Mouse (Mus musculus) MEL (cell line): ENCODE measurements at regions not wholly inside any gene's neighbourhood (a gene's known extent, or its start where the extent isn't known, plus 50 kb on each side); places are given as distances from the start of the nearest gene placed in this dataset.

Source experiments
- DNase-seq: peaks from one replicate; pipeline ENCODE4 v3.0.0; 2011; ENCODE audit warnings: low read depth, low spot score
- H3K27ac ChIP-seq: 2 replicates; pipeline ENCODE4 v1.5.1; 2012; ENCODE audit warnings: low read depth, mild to moderate bottlenecking, control low read depth, low read length, moderate library complexity; ENCODE audit not compliant: control insufficient read depth
- H3K27me3 ChIP-seq, 2 experiments: fragments of 150-350 bp in 1 of 2; sonication (generic) in 1 of 2; 2 replicates each; pipeline ENCODE4 v1.6.1; 2012; ENCODE audit warnings: low read length in 2 of 2, mild to moderate bottlenecking in 2 of 2, improper control_type of control experiment in 1 of 2, moderate library complexity in 1 of 2; ENCODE audit not compliant: insufficient read depth in 2 of 2, control insufficient read depth in 1 of 2
- H3K36me3 ChIP-seq, 2 experiments: 2 replicates each; pipeline ENCODE4 v1.6.1; 2012 to 2014; ENCODE audit warnings: low read length in 2 of 2, improper control_type of control experiment in 1 of 2, inconsistent platforms in 1 of 2, mild to moderate bottlenecking in 1 of 2; ENCODE audit not compliant: insufficient read depth in 2 of 2, control insufficient read depth in 1 of 2
- H3K4me1 ChIP-seq, 2 experiments: fragments of 150-350 bp in 1 of 2; sonication (generic) in 1 of 2; 2 replicates each; pipeline ENCODE4 v1.6.1; 2012; ENCODE audit warnings: low read length in 2 of 2, improper control_type of control experiment in 1 of 2, mild to moderate bottlenecking in 1 of 2; ENCODE audit not compliant: insufficient read depth in 2 of 2, control insufficient read depth in 1 of 2
- H3K4me3 ChIP-seq, 2 experiments: fragments of 150-350 bp in 1 of 2; sonication (generic) in 1 of 2; 2 replicates each; pipeline ENCODE4 v1.5.1; 2012; ENCODE audit warnings: low read depth in 2 of 2, low read length in 2 of 2, mild to moderate bottlenecking in 2 of 2, moderate library complexity in 2 of 2, control low read depth in 1 of 2, improper control_type of control experiment in 1 of 2; ENCODE audit not compliant: control insufficient read depth in 1 of 2, insufficient read depth in 1 of 2
- H3K79me2 ChIP-seq: 2 replicates; pipeline ENCODE4 v1.6.1; 2012; ENCODE audit warnings: mild to moderate bottlenecking, low read length, moderate library complexity; ENCODE audit not compliant: control insufficient read depth, poor library complexity, insufficient read depth
- H3K9ac ChIP-seq: 2 replicates; pipeline ENCODE4 v1.6.1; 2012; ENCODE audit warnings: low read depth, mild to moderate bottlenecking, control low read depth, low read length, moderate library complexity; ENCODE audit not compliant: control insufficient read depth, poor library complexity, severe bottlenecking
- H3K9me3 ChIP-seq: fragments of 150-350 bp; sonication (generic); replicated peaks from 2 replicates; pipeline ENCODE4 v1.6.1; 2012; ENCODE audit warnings: mild to moderate bottlenecking, low read length, improper control_type of control experiment, moderate library complexity; ENCODE audit not compliant: insufficient read depth
- CHD2 ChIP-seq: IDR thresholded peaks from 2 replicates; pipeline ENCODE4 v1.6.1; 2011; ENCODE audit warnings: low read length, improper control_type of control experiment
- CTCF ChIP-seq, 3 experiments: IDR thresholded peaks in 2 of 3; conservative IDR thresholded peaks in 1 of 3; 2 replicates each; pipeline ENCODE4 v1.5.1; 2011 to 2012; ENCODE audit warnings: low read length in 3 of 3, low read depth in 2 of 3, mild to moderate bottlenecking in 2 of 3, improper control_type of control experiment in 1 of 3, inconsistent platforms in 1 of 3, mixed read lengths in 1 of 3, moderate library complexity in 1 of 3; ENCODE audit not compliant: control insufficient read depth in 1 of 3, insufficient read depth in 1 of 3, poor library complexity in 1 of 3, severe bottlenecking in 1 of 3
- ELF1 ChIP-seq: IDR thresholded peaks from 2 replicates; pipeline ENCODE4 v1.6.1; 2014; ENCODE audit warnings: low read depth, mild to moderate bottlenecking, inconsistent platforms, low read length, improper control_type of control experiment, moderate library complexity
- EP300 ChIP-seq, 2 experiments: IDR thresholded peaks; 2 replicates each; pipeline ENCODE4 v1.6.1; 2011; ENCODE audit warnings: improper control_type of control experiment in 2 of 2, low read length in 2 of 2, low read depth in 1 of 2, mild to moderate bottlenecking in 1 of 2
- ETS1 ChIP-seq: IDR thresholded peaks from 2 replicates; pipeline ENCODE4 v1.6.1; 2012; ENCODE audit warnings: low read depth, mild to moderate bottlenecking, inconsistent platforms, low read length, improper control_type of control experiment, moderate library complexity
- GABPA ChIP-seq: IDR thresholded peaks from 2 replicates; pipeline ENCODE4 v1.6.1; 2012; ENCODE audit warnings: low read depth, mild to moderate bottlenecking, inconsistent platforms, low read length, improper control_type of control experiment, moderate library complexity
- GATA1 ChIP-seq: IDR thresholded peaks from 2 replicates; pipeline ENCODE4 v1.6.1; 2011; ENCODE audit warnings: low read depth, low read length, improper control_type of control experiment
- HCFC1 ChIP-seq: IDR thresholded peaks from 2 replicates; pipeline ENCODE4 v1.6.1; 2012; ENCODE audit warnings: low read depth, mild to moderate bottlenecking, inconsistent platforms, low read length, improper control_type of control experiment, moderate library complexity
- KAT2A ChIP-seq: conservative IDR thresholded peaks from 2 replicates; pipeline ENCODE4 v1.6.1; 2012; ENCODE audit warnings: low read depth, low read length, improper control_type of control experiment, inconsistent platforms
- MAX ChIP-seq: IDR thresholded peaks from 2 replicates; pipeline ENCODE4 v1.6.1; 2011; ENCODE audit warnings: low read length, improper control_type of control experiment
- MAZ ChIP-seq: IDR thresholded peaks from 2 replicates; pipeline ENCODE4 v1.6.1; 2012; ENCODE audit warnings: low read depth, mild to moderate bottlenecking, inconsistent platforms, low read length, improper control_type of control experiment
- MEF2A ChIP-seq: IDR thresholded peaks from 2 replicates; pipeline ENCODE4 v1.6.1; 2014; ENCODE audit warnings: low read depth, mild to moderate bottlenecking, inconsistent platforms, low read length, improper control_type of control experiment; ENCODE audit not compliant: poor library complexity, insufficient replicate concordance, severe bottlenecking; ENCODE audit errors: extremely low read depth
- MXI1 ChIP-seq: IDR thresholded peaks from 2 replicates; pipeline ENCODE4 v1.6.1; 2011; ENCODE audit warnings: mild to moderate bottlenecking, low read depth, low read length, improper control_type of control experiment
- MYB ChIP-seq: IDR thresholded peaks from 2 replicates; pipeline ENCODE4 v1.6.1; 2011; ENCODE audit warnings: mild to moderate bottlenecking, low read depth, low read length, improper control_type of control experiment
- MYC ChIP-seq: IDR thresholded peaks from 2 replicates; pipeline ENCODE4 v1.6.1; 2011; ENCODE audit warnings: low read depth, mild to moderate bottlenecking, low read length, improper control_type of control experiment, moderate library complexity
- NELFE ChIP-seq: IDR thresholded peaks from 2 replicates; pipeline ENCODE4 v1.6.1; 2011; ENCODE audit warnings: low read depth, low read length, improper control_type of control experiment
- POLR2AphosphoS2 ChIP-seq: IDR thresholded peaks from 2 replicates; pipeline ENCODE4 v1.6.1; 2011; ENCODE audit warnings: low read length, improper control_type of control experiment
- POLR2AphosphoS5 ChIP-seq: IDR thresholded peaks from 2 replicates; pipeline ENCODE4 v1.6.1; 2012; ENCODE audit warnings: low read depth, borderline replicate concordance, mild to moderate bottlenecking, inconsistent platforms, low read length, moderate library complexity, mixed read lengths
- RCOR1 ChIP-seq: IDR thresholded peaks from 2 replicates; pipeline ENCODE4 v1.6.1; 2012; ENCODE audit warnings: low read depth, mild to moderate bottlenecking, inconsistent platforms, low read length, improper control_type of control experiment
- SIN3A ChIP-seq: IDR thresholded peaks from 2 replicates; pipeline ENCODE4 v1.6.1; 2012; ENCODE audit warnings: low read length, improper control_type of control experiment, inconsistent platforms
- SMC3 ChIP-seq: IDR thresholded peaks from 2 replicates; pipeline ENCODE4 v1.6.1; 2011; ENCODE audit warnings: low read depth, low read length, improper control_type of control experiment
- TCF12 ChIP-seq: IDR thresholded peaks from 2 replicates; pipeline ENCODE4 v1.6.1; 2014; ENCODE audit warnings: low read depth, mild to moderate bottlenecking, inconsistent platforms, low read length, improper control_type of control experiment, moderate library complexity
- UBTF ChIP-seq: IDR thresholded peaks from 2 replicates; pipeline ENCODE4 v1.6.1; 2012; ENCODE audit warnings: low read depth, mild to moderate bottlenecking, inconsistent platforms, low read length, improper control_type of control experiment, moderate library complexity, borderline replicate concordance; ENCODE audit not compliant: insufficient read depth
- USF1 ChIP-seq: IDR thresholded peaks from 2 replicates; pipeline ENCODE4 v1.6.1; 2014; ENCODE audit warnings: low read depth, mild to moderate bottlenecking, inconsistent platforms, low read length, improper control_type of control experiment, moderate library complexity
- USF2 ChIP-seq, 2 experiments: IDR thresholded peaks; 2 replicates each; pipeline ENCODE4 v1.6.1; 2011 to 2012; ENCODE audit warnings: improper control_type of control experiment in 2 of 2, low read length in 2 of 2, borderline replicate concordance in 1 of 2, inconsistent platforms in 1 of 2, low read depth in 1 of 2, mild to moderate bottlenecking in 1 of 2; ENCODE audit not compliant: insufficient read depth in 1 of 2
- ZC3H11A ChIP-seq: IDR thresholded peaks from 2 replicates; pipeline ENCODE4 v1.6.1; 2012; ENCODE audit warnings: low read depth, mild to moderate bottlenecking, inconsistent platforms, low read length, improper control_type of control experiment
- ZKSCAN1 ChIP-seq: IDR thresholded peaks from 2 replicates; pipeline ENCODE4 v1.6.1; 2012; ENCODE audit warnings: low read depth, mild to moderate bottlenecking, inconsistent platforms, low read length, improper control_type of control experiment, moderate library complexity
- ZMIZ1 ChIP-seq: IDR thresholded peaks from 2 replicates; pipeline ENCODE4 v1.6.1; 2012; ENCODE audit warnings: low read depth, mild to moderate bottlenecking, inconsistent platforms, low read length, improper control_type of control experiment, moderate library complexity

- H3K4me1 ChIP-seq: peaks cover 5 to 10% of the 10 kb centered on the region in 2 experiments; a peak in 3 of 4 replicates
- no peak overlapping the region for H3K27ac ChIP-seq
- DNase-seq: no peak
- H3K27me3 ChIP-seq: no peaks in the 10 kb centered on the region
- no peak overlapping the region for H3K4me3 ChIP-seq
- no peaks in the 10 kb centered on the region for H3K9me3 ChIP-seq
- H3K36me3 ChIP-seq: peaks cover 0 to 6% of the 10 kb centered on the region in 2 experiments; a peak in 2 of 4 replicates
- TF ChIP-seq SIN3A: no peak
- TF ChIP-seq MYB: no peak
- TF ChIP-seq POLR2AphosphoS2: no peak
- TF ChIP-seq GABPA: no peak
- TF ChIP-seq ZMIZ1: no peak
- TF ChIP-seq CTCF (IDR thresholded peaks at IDR 0.05 in 2 of 3, conservative IDR thresholded peaks at IDR 0.05 in 1 of 3; ENCODE audit: control insufficient read depth in 1 of 3, insufficient read depth in 1 of 3, low read depth in 2 of 3, low read length in 3 of 3, poor library complexity in 1 of 3, severe bottlenecking in 1 of 3): no peak
- TF ChIP-seq ZKSCAN1: no peak
- TF ChIP-seq CHD2: no peak
- TF ChIP-seq MAZ: no peak
- TF ChIP-seq RCOR1: no peak
- no peak for TF ChIP-seq USF1
- no peak for TF ChIP-seq ELF1
- no peak for TF ChIP-seq GATA1
- TF ChIP-seq USF2 (IDR thresholded peaks at IDR 0.05; ENCODE audit: borderline replicate concordance in 1 of 2, insufficient read depth in 1 of 2, low read depth in 1 of 2, low read length in 2 of 2): no peak
- no peak for TF ChIP-seq KAT2A
- no peak for TF ChIP-seq NELFE
- no peak for TF ChIP-seq UBTF
- no peak for TF ChIP-seq MAX
- no peaks in the 10 kb centered on the region for H3K79me2 ChIP-seq
- no peak overlapping the region for H3K9ac ChIP-seq
Observed at GRCm38 (mm10) chr16:50065336-50066082, 265.2 kb downstream of the Cd47 start.

DNA sequence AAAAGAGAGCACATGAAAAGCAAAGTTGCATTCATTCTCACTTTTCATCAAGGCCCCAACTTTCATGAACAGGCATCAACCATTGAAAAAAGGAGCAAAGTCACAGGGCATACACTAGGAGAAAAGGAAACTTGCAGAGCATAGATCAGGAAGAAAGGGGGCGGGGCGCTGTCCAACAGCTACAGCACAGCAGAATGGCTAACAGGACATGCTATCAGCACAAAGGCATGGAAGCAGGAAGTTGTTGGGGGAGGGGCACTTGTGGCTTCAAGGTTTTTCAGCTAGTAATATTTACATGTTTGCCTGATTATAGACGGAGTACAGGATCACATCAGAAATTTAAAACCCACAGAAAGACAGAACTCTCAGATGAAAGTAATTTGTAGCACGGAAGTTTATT, 268.7 kb downstream of the Cd47 start:
- H3K9ac ChIP-seq: no peak overlapping the region
- H3K4me1 ChIP-seq: peaks cover 5 to 6% of the 10 kb centered on the region in 2 experiments; a peak in 3 of 4 replicates
- peaks cover 0 to 6% of the 10 kb centered on the region in 2 experiments; a peak in 2 of 4 replicates for H3K36me3 ChIP-seq
- H3K79me2 ChIP-seq: no peaks in the 10 kb centered on the region
- no peaks in the 10 kb centered on the region for H3K9me3 ChIP-seq
- peak overlapping the region in 1 of 2 experiments; percentile 24; a peak in 2 of 4 replicates for H3K4me3 ChIP-seq
- TF ChIP-seq ELF1: peak; percentile 71; the same call in 1 of the 2 replicates
- TF ChIP-seq ETS1: peak; percentile 66
- TF ChIP-seq SMC3: peak; percentile 14; the same call in 1 of the 2 replicates
- TF ChIP-seq RCOR1: no peak; the same call in 1 of the 2 replicates
- peak; percentile 45; the same call in 1 of the 2 replicates for TF ChIP-seq MXI1
- peak; percentile 61 for TF ChIP-seq GATA1
- no peak for TF ChIP-seq ZC3H11A
- peak; percentile 56 for TF ChIP-seq CHD2
- 0 out of 2 replicates have a peak, but pooled peaks have one; percentile 44 for TF ChIP-seq MYC
- TF ChIP-seq EP300 (IDR thresholded peaks at IDR 0.05; ENCODE audit: low read depth in 1 of 2, low read length in 2 of 2): peak; percentile 60 to 67
- no peak for TF ChIP-seq ZKSCAN1
- peak; percentile 20; the same call in 1 of the 2 replicates for TF ChIP-seq TCF12
- no peak for TF ChIP-seq MEF2A
- no peak for TF ChIP-seq POLR2AphosphoS5
- TF ChIP-seq NELFE: no peak
- 0 out of 2 replicates have a peak, but pooled peaks have one; percentile 23 for TF ChIP-seq HCFC1
- no peak for TF ChIP-seq GABPA
- 0 out of 2 replicates have a peak, but pooled peaks have one; percentile 31 for TF ChIP-seq SIN3A
- peak overlapping the region; percentile 13; the same call in 1 of the 2 replicates for H3K27ac ChIP-seq
- H3K27me3 ChIP-seq: no peaks in the 10 kb centered on the region
- peak; percentile 89 for DNase-seq
